Mouse (Mus musculus) limb, embryonic 11.5 days (tissue): ENCODE results near the gene D17Wsu92e. TPM values are rescaled to one million over a fixed set of nuclear protein-coding genes. Genes with fewer than 3 reads are reported as not detected.

Experiments
- polyA plus RNA-seq: library from polyadenylated mRNA; unstranded; fragments of >200 nt; fragmentation: Nextera tagmentation; extraction: Ambion mirVana; gene quantifications from 2 replicates; pipeline ENCODE4 v1.2.1, GENCODE M21; 2014

Gene D17Wsu92e
- polyA plus RNA-seq, 1 experiment from 2014 or later: 16.7 TPM

Other genes with a start within 250 kb of the D17Wsu92e start
- gene Nudt3, start 197.2 kb downstream of the D17Wsu92e start, polyA plus RNA-seq: 29.7 and 42.2 TPM in 2 replicates
- not detected in 2 replicates for gene RPS10-NUDT3, start 185.4 kb downstream of the D17Wsu92e start, polyA plus RNA-seq
- 1,013 and 1,034 TPM in 2 replicates for gene Rps10, start 184.0 kb downstream of the D17Wsu92e start, polyA plus RNA-seq
- 5.6 and 6.5 TPM in 2 replicates for gene Pacsin1, start 165.1 kb downstream of the D17Wsu92e start, polyA plus RNA-seq
- gene Spdef, start 91.7 kb downstream of the D17Wsu92e start, polyA plus RNA-seq: 0.24 and 0.27 TPM in 2 replicates
- gene Snrpc, start 17.5 kb upstream of the D17Wsu92e start, polyA plus RNA-seq: 415 and 425 TPM in 2 replicates
- gene Uhrf1bp1, start 35.8 kb upstream of the D17Wsu92e start, polyA plus RNA-seq: 8.2 and 8.5 TPM in 2 replicates
- 12.1 and 13.4 TPM in 2 replicates for gene Anks1, start 88.7 kb upstream of the D17Wsu92e start, polyA plus RNA-seq
- gene Taf11, start 89.2 kb upstream of the D17Wsu92e start, polyA plus RNA-seq: 104 and 109 TPM in 2 replicates